Mouse (Mus musculus): ENCODE measurements around the gene Mtif3. TPM values are rescaled to one million over a fixed set of nuclear protein-coding genes. Genes with fewer than 3 reads are reported as not detected.

Mtif3 gene
- total and polyA plus RNA-seq, 3 experiments = 12.2 to 23.3 (median 21.0) TPM

GRCm38 (mm10) chr5:146907533-146907932 lies 56.1 kb downstream of the Mtif3 start:
- TF ChIP-seq EP300 (IDR thresholded peaks at IDR 0.05; ENCODE audit: insufficient read depth, low read depth, low read length) = no peak
- no peak for TF ChIP-seq POLR2A (IDR thresholded peaks at IDR 0.05; ENCODE audit: insufficient read depth, low read depth, low read length)
- no peak for TF ChIP-seq CTCF (IDR thresholded peaks at IDR 0.05)
- H3K27me3 ChIP-seq (ENCODE audit: control insufficient read depth, insufficient read depth, low read length) = no peaks in the 10 kb centered on the region
- H3K4me3 ChIP-seq = no peak overlapping the region
- no peaks in the 10 kb centered on the region for H3K36me3 ChIP-seq (ENCODE audit: control insufficient read depth, insufficient read depth, low read length)
- intact Hi-C loops (cut with DNase I) = loop anchor here (5.0 kb wide), 1 partner anchor 60 kb away; the partner anchor contains the start of gene Rasl11a
- WGBS = 30% methylated on average over 5 of the region's 5 CpGs
- no peaks in the 10 kb centered on the region for H3K79me2 ChIP-seq (replicated peaks; ENCODE audit: control insufficient read depth, insufficient read depth, low read length)
- H3K27ac ChIP-seq = no peak overlapping the region
- no peaks in the 10 kb centered on the region; the same call in none of the 2 replicates for H3K4me1 ChIP-seq (ENCODE audit: control insufficient read depth, insufficient read depth, low read length)
- H3K9ac ChIP-seq (ENCODE audit: low read depth, low read length) = no peak overlapping the region
- DNase-seq = peak in 1 of 2 experiments; percentile 19

GRCm38 (mm10) chr5:146905486-146906172 lies 58.0 kb downstream of the Mtif3 start:
- peak; percentile 51 to 84 for DNase-seq
- Histone ChIP-seq H3K27me3 (ENCODE audit: control insufficient read depth, insufficient read depth, low read length) (no peaks in the 10 kb centered on the region), H3K79me2 (replicated peaks; ENCODE audit: control insufficient read depth, insufficient read depth, low read length) (no peaks in the 10 kb centered on the region), H3K36me3 (ENCODE audit: control insufficient read depth, insufficient read depth, low read length) (no peaks in the 10 kb centered on the region), H3K4me3 (no peak overlapping the region), H3K4me1 (ENCODE audit: control insufficient read depth, insufficient read depth, low read length) (no peaks in the 10 kb centered on the region; the same call in none of the 2 replicates), H3K27ac (no peak overlapping the region), H3K9ac (ENCODE audit: low read depth, low read length) (no peak overlapping the region)
- TF ChIP-seq POLR2A (IDR thresholded peaks at IDR 0.05; ENCODE audit: insufficient read depth, low read depth, low read length) (no peak), CTCF (IDR thresholded peaks at IDR 0.05) (peak; percentile 85), EP300 (IDR thresholded peaks at IDR 0.05; ENCODE audit: insufficient read depth, low read depth, low read length) (peak; percentile 69; the same call in 1 of the 2 replicates)
- 22% methylated on average over 14 of the region's 14 CpGs for WGBS
- intact Hi-C loops (cut with DNase I) = loop anchor here (5.0 kb wide), 1 partner anchor 58 kb away; the partner anchor contains the start of gene Rasl11a

- intact Hi-C loops (cut with DNase I) = loop anchor here (1.0 to 5.0 kb wide), 3 partner anchors 72 to 229 kb away; partner anchors contain the start of gene Rpl21
- Histone ChIP-seq H3K27me3 (ENCODE audit: control insufficient read depth, insufficient read depth, low read length) (no peaks in the 10 kb centered on the region), H3K36me3 (ENCODE audit: control insufficient read depth, insufficient read depth, low read length) (no peaks in the 10 kb centered on the region), H3K9ac (ENCODE audit: low read depth, low read length) (no peak overlapping the region), H3K27ac (no peak overlapping the region), H3K79me2 (replicated peaks; ENCODE audit: control insufficient read depth, insufficient read depth, low read length) (no peaks in the 10 kb centered on the region), H3K4me1 (ENCODE audit: control insufficient read depth, insufficient read depth, low read length) (no peaks in the 10 kb centered on the region; the same call in none of the 2 replicates), H3K4me3 (no peak overlapping the region)
- WGBS = 21% methylated on average over 8 of the region's 8 CpGs
- TF ChIP-seq CTCF (IDR thresholded peaks at IDR 0.05) = peak; percentile 88
- peak; percentile 54; the same call in 1 of the 2 replicates for TF ChIP-seq EP300 (IDR thresholded peaks at IDR 0.05; ENCODE audit: insufficient read depth, low read depth, low read length)
- no peak for TF ChIP-seq POLR2A (IDR thresholded peaks at IDR 0.05; ENCODE audit: insufficient read depth, low read depth, low read length)
- DNase-seq = peak; percentile 67 to 77
Observed at GRCm38 (mm10) chr5:146904404-146904803, 59.2 kb downstream of the Mtif3 start.

Other genes with a start within 250 kb of the Mtif3 start
- 10 to 100 TPM; 16.8 to 17.2 TPM for gene Usp12, start 168.8 kb downstream of the Mtif3 start, total RNA-seq (2021)
- gene Usp12, start 168.8 kb downstream of the Mtif3 start, polyA plus RNA-seq (2012; rRNA removed) = 6.0 and 12.4 TPM in 2 replicates
- gene Rpl21, start 130.9 kb downstream of the Mtif3 start, total RNA-seq (2021) = 100 to 1,000 TPM; 119 to 143 TPM
- gene Rpl21, start 130.9 kb downstream of the Mtif3 start, polyA plus RNA-seq (2012; rRNA removed) = 44.4 and 61.1 TPM in 2 replicates
- gene Rasl11a, start 118.7 kb downstream of the Mtif3 start, total RNA-seq (2021) = 1 to 10 TPM; 1.8 to 3.7 TPM
- gene Rasl11a, start 118.7 kb downstream of the Mtif3 start, polyA plus RNA-seq (2012; rRNA removed) = 2.7 and 2.9 TPM in 2 replicates
- 10 to 100 TPM; 18.4 to 19.2 TPM for gene Gtf3a, start 15.1 kb downstream of the Mtif3 start, total RNA-seq (2021)
- 19.2 and 23.0 TPM in 2 replicates for gene Gtf3a, start 15.1 kb downstream of the Mtif3 start, polyA plus RNA-seq (2012; rRNA removed)
- gene Lnx2, start 112.8 kb upstream of the Mtif3 start, total RNA-seq (2021) = 10 to 100 TPM in 1 of 2 experiments, 1 to 10 TPM in 1; 9.5 to 13.6 TPM
- gene Lnx2, start 112.8 kb upstream of the Mtif3 start, polyA plus RNA-seq (2012; rRNA removed) = 13.2 and 14.5 TPM in 2 replicates
- gene Polr1d, start 113.2 kb upstream of the Mtif3 start, total RNA-seq (2021) = 10 to 100 TPM; 66.6 to 74.8 TPM
- 24.2 and 35.7 TPM in 2 replicates for gene Polr1d, start 113.2 kb upstream of the Mtif3 start, polyA plus RNA-seq (2012; rRNA removed)
- not detected for gene Gsx1, start 224.9 kb upstream of the Mtif3 start, total RNA-seq (2021)
- gene Gsx1, start 224.9 kb upstream of the Mtif3 start, polyA plus RNA-seq (2012; rRNA removed) = not detected in 2 replicates